ENCODE assay signal across 8 mouse cellular contexts in genomic region chr9:43270723-43271252, GRCm38 (mm10). TPM values are rescaled to one million over a fixed set of nuclear protein-coding genes. Genes with fewer than 3 reads are reported as not detected.
DNase-seq lines count a peak whose midpoint lies in the region; ATAC-seq and TF ChIP-seq lines count a peak whose summit lies in the region.

No protein-coding gene starts in this region.

- no peaks in the 10 kb centered on the region for H3K4me1 ChIP-seq in heart, adult 2 months (ENCODE audit: control insufficient read depth, insufficient read depth, low read length)
- H3K4me1 ChIP-seq in hindbrain, embryonic 11.5 days (replicated peaks; ENCODE audit: control insufficient read depth, insufficient read depth, low read length) = peaks cover 2% of the 10 kb centered on the region; the same call in 1 of the 2 replicates
- H3K4me1 ChIP-seq in olfactory bulb, adult 2 months (ENCODE audit: control insufficient read depth, insufficient read depth, low read length) = peaks cover 21% of the 10 kb centered on the region

- H3K36me3 ChIP-seq in heart, adult 2 months (ENCODE audit: control insufficient read depth, insufficient read depth, low read length) = no peaks in the 10 kb centered on the region
- H3K36me3 ChIP-seq in hindbrain, embryonic 11.5 days (ENCODE audit: control insufficient read depth, insufficient read depth, low read length) = no peaks in the 10 kb centered on the region

- H3K27me3 ChIP-seq in heart, adult 2 months (ENCODE audit: control insufficient read depth, insufficient read depth, low read length) = peaks cover 2% of the 10 kb centered on the region; the same call in 1 of the 2 replicates
- H3K27me3 ChIP-seq in hindbrain, embryonic 11.5 days (ENCODE audit: control insufficient read depth, insufficient read depth, low read length) = peaks cover 30% of the 10 kb centered on the region

- H3K4me3 ChIP-seq in heart, adult 2 months = 0 out of 2 replicates have a peak overlapping the region, but pooled peaks have one; percentile 18
- peak overlapping the region; percentile 2; the same call in 1 of the 2 replicates for H3K4me3 ChIP-seq in hindbrain, embryonic 11.5 days (ENCODE audit: low read depth, low read length)
- H3K4me3 ChIP-seq in olfactory bulb, adult 2 months (ENCODE audit: insufficient read depth, low read depth, low read length) = no peak overlapping the region

- 11% methylated on average over 17 of the region's 17 CpGs for WGBS in heart, adult 2 months
- 2% methylated on average over 17 of the region's 17 CpGs for WGBS in hindbrain, embryonic 11.5 days
- 17% methylated on average over 17 of the region's 17 CpGs for WGBS in olfactory bulb, adult 2 months

- ATAC-seq in common myeloid progenitor, adult 5-6 weeks (replicated peaks; ENCODE audit: low read depth, poor library complexity, severe bottlenecking) = peak; percentile 52
- no peak for ATAC-seq in hindbrain, embryonic 11.5 days (ENCODE audit: low FRiP score)

- no peak for TF ChIP-seq EP300 in heart, adult 2 months (IDR thresholded peaks at IDR 0.05; ENCODE audit: insufficient read depth, low read depth, low read length)

- TF ChIP-seq POLR2A in heart, adult 2 months (IDR thresholded peaks at IDR 0.05; ENCODE audit: insufficient read depth, low read depth, low read length) = no peak
- TF ChIP-seq POLR2A in olfactory bulb, adult 2 months (IDR thresholded peaks at IDR 0.05; ENCODE audit: insufficient read depth, low read depth, low read length) = no peak

- H3K9me3 ChIP-seq in hindbrain, embryonic 11.5 days (ENCODE audit: control insufficient read depth, low read length) = no peaks in the 10 kb centered on the region

- peak overlapping the region; percentile 9 for H3K4me2 ChIP-seq in hindbrain, embryonic 11.5 days (replicated peaks; ENCODE audit: low read depth, low read length)

- no peak for TF ChIP-seq CTCF in heart, adult 2 months (IDR thresholded peaks at IDR 0.05)
- TF ChIP-seq CTCF in olfactory bulb, adult 2 months (IDR thresholded peaks at IDR 0.05; ENCODE audit: insufficient read depth, low read depth, low read length) = no peak

- no peak overlapping the region; the same call in 1 of the 2 replicates for H3K27ac ChIP-seq in heart, adult 2 months
- H3K27ac ChIP-seq in hindbrain, embryonic 11.5 days (ENCODE audit: low read depth, low read length) = no peak overlapping the region
- H3K27ac ChIP-seq in olfactory bulb, adult 2 months (ENCODE audit: insufficient read depth, low read depth, low read length) = peak overlapping the region; percentile 38

- H3K79me2 ChIP-seq in heart, adult 2 months (replicated peaks; ENCODE audit: control insufficient read depth, insufficient read depth, low read length) = no peaks in the 10 kb centered on the region

- no peak for DNase-seq in heart, adult 2 months
- DNase-seq in heart, adult 9 months (ENCODE audit: low spot score in 2 of 2) = no peak
- DNase-seq in hindbrain, embryonic 11.5 days (ENCODE audit: low spot score) = peak; percentile 49
- peak; percentile 33 to 35 for DNase-seq in left cerebral cortex, postnatal 36 days (ENCODE audit: low spot score in 2 of 2)
- no peak for DNase-seq in thymus, postnatal 36 days
- no peak for DNase-seq in ovary, adult 18-20 months (ENCODE audit: low spot score)

- intact Hi-C loops in heart, adult 2 months (cut with DNase I) = no loop called here
- intact Hi-C loops in left cerebral cortex, postnatal 36 days (cut with DNase I) = no loop called here

- 0 out of 2 replicates have a peak overlapping the region, but pooled peaks have one; percentile 18 for H3K9ac ChIP-seq in heart, adult 2 months (ENCODE audit: low read depth, low read length)
- no peak overlapping the region for H3K9ac ChIP-seq in hindbrain, embryonic 11.5 days (ENCODE audit: low read depth, low read length)

RNA-seq across cellular contexts. Expression of gene Oaf, which starts 31.1 kb away (rescaled TPM):
- total RNA-seq in heart, adult 2 months (2021) = 10 to 100 TPM in 1 of 2 experiments, 1 to 10 TPM in 1; 6.8 to 11.8 TPM
- polyA plus RNA-seq in heart, adult 2 months (2012; rRNA removed) = 15.1 and 24.0 TPM in 2 replicates
- total RNA-seq in common myeloid progenitor, adult 5-6 weeks (2017) = 6.4 and 11.6 TPM in 2 replicates
- polyA plus RNA-seq in hindbrain, embryonic 11.5 days (2014; fragmentation: Nextera tagmentation; extraction: Ambion mirVana) = 34.7 and 41.4 TPM in 2 replicates
- 10 to 100 TPM; 15.0 to 17.4 TPM for total RNA-seq in left cerebral cortex, postnatal 36 days (2021)
- polyA plus RNA-seq in olfactory bulb, adult 2 months (2012; ENCODE audit: insufficient read depth, insufficient read length, low replicate concordance, missing spikeins) = not detected in 2 replicates

RNA-seq across cellular contexts. Expression of gene Trim29, which starts 39.9 kb away (rescaled TPM):
- under 1 TPM; 0.08 to 0.11 TPM for total RNA-seq in heart, adult 2 months (2021)
- polyA plus RNA-seq in heart, adult 2 months (2012; rRNA removed) = 0.33 TPM in 1 of 2 replicates, not detected in the other
- not detected in 2 replicates for total RNA-seq in common myeloid progenitor, adult 5-6 weeks (2017)
- polyA plus RNA-seq in hindbrain, embryonic 11.5 days (2014; fragmentation: Nextera tagmentation; extraction: Ambion mirVana) = 0.82 and 2.4 TPM in 2 replicates
- total RNA-seq in left cerebral cortex, postnatal 36 days (2021) = under 1 TPM; 0.30 to 0.75 TPM
- not detected in 2 replicates for polyA plus RNA-seq in olfactory bulb, adult 2 months (2012; ENCODE audit: insufficient read depth, insufficient read length, low replicate concordance, missing spikeins)

Comparison
In these comparisons a context has a peak if more than half of its experiments do, and no peak if none do; other contexts are left out.
1. DNase-seq: peak in hindbrain, embryonic 11.5 days (single experiment) and left cerebral cortex, postnatal 36 days (2 of 2); none in heart, adult 2 months (0 of 2), heart, adult 9 months (0 of 2), thymus, postnatal 36 days (0 of 2) and ovary, adult 18-20 months (single experiment).